Mouse (Mus musculus): ENCODE measurements around the gene Hormad1.

DNA sequence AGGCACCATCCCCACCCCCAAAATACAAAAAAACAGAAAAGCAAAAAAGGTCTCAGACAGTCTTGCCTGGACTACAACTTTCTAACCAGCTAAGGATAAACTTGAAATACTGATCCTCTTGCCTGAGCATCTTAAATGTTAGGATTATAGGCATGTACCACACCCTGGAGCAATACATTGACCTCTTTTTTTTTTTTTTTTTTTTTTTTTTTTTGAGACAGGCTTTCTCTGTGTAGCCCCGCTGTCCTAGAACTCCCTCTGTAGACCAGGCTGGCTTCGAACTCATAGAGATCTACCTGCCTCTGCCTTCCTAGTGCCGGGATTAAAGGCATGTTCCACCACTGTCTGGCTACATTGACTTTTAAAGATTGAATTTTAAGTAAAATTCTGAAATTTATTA, 1.3 kb downstream of the Hormad1 start:
- no peak for TF ChIP-seq POLR2A (IDR thresholded peaks at IDR 0.05; ENCODE audit: borderline replicate concordance, control insufficient read depth, low read depth, low read length)
- TF ChIP-seq CTCF (IDR thresholded peaks at IDR 0.05; ENCODE audit: control insufficient read depth, insufficient read depth, low read length), result no peak
